Mouse (Mus musculus) adrenal gland, postnatal 14 days (tissue): ENCODE data around the gene Prss30. TPM values are rescaled to one million over a fixed set of nuclear protein-coding genes. Genes with fewer than 3 reads are reported as not detected.
A peak's percentile ranks its signal among the peaks of the same experiment; 100 is the strongest.

Experiments
- DNase-seq: peaks from one replicate; pipeline ENCODE4 v3.0.0; 2021; ENCODE audit warnings: mixed read lengths
- long read RNA-seq, 2 experiments: library from polyadenylated mRNA; stranded (forward); transcript quantifications; one replicate each; pipeline ENCODE4 v2.0.0; 2021
- total RNA-seq: library from RNA; stranded (reverse); gene quantifications from 2 replicates; pipeline ENCODE4 v1.2.3, GENCODE M21; 2021

Gene Prss30
- total RNA-seq = 0.34 and 0.37 TPM in 2 replicates
- long read RNA-seq, experiment 1, partial matches to known transcripts = 0 of 1 reads
- long read RNA-seq, experiment 1, other reads (novel, unspliced or antisense) = 1 of 1 reads
- long read RNA-seq, experiment 2 = 0 reads

DNA sequence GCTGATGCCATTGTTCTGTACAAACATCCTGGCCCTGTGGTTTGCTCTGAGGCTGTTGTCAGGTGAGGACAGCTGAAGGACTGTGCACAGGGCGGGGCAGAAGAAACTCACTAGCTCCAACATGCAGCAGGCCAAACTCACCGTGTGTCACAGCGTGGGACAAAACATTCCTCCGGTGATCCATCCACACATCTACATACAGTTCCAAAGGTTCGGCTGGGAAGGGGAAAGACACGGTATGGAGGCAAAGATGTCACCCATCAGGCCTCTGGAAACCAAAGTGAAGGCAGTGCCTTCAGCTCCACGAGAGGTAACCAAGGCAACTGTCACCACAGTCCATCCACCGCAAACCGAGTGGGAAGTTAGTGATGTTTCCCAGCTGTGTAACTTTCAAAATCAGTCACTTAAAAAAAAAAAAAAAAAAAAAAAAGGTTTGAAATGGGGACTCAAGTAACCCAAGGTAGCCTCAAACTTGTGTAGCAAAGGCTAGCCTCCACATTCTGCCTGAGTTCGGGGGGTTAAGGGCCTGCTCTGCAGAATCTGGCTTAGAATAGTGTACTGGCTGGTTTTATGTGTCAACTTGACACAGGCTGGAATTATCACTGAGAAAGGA is at the start of gene Prss30:
Gene Prss30, minus strand, starts transcription at position 270 of the 613 bp plus-strand sequence.
- no peak for DNase-seq

DNA sequence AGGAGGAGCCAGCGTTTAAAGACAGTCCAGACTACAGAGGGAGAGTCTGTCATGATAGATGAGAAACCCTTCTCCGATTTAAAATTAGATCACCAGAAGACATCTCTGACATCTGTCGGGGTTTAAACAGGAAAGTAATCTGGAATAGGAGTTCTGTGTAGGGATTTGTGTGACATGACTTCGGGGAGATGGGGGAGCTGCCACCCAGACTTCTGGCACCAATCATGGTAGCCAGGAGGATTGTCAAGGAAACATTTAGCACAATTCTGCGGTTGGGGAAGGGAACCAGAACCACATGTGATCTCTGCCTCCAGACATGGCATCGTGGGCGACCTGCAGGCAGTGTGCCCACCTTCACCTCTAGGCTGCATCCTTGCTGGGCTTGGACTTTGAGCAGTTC is 49.1 kb upstream of the Prss30 start:
- DNase-seq = no peak

DNA sequence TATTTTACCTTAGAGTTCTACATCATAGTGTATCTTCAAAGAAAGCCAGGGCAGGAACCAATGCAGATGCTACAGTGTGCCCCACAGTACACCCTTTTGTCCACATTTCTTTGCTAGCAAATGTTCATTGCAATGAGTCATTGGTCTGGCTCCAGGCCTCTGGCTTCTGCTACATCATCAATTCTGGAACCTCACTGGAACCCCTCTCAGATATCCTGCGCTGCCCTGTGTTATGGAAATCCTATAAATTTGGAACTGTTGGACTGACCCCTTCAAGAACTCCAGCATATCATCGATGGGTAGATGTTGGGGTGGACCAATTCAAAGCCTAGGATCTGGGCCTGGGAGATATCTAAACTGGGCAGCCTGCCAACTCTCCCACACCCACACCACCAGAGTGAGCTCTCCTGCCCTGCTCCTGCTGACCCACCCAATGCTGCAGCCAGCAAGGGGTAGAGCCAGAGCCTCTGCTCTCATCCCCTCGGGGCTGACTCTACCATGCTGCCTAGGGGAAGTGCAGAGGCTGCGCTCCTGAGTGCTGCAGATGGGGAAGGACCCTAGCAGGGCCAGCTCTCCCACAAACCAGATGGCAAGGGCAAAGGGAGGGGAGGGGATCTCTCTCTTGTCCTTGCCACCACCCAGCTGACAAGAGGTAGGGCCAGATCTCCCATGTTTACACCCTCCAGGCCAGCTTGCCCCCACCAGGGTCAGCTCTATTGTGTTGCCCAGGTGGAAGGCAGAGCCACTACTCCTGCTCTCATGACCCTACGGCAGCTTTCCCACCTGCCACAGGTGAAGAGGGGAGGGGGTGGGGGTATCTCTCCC is 41.2 kb upstream of the Prss30 start:
- DNase-seq = no peak

DNA sequence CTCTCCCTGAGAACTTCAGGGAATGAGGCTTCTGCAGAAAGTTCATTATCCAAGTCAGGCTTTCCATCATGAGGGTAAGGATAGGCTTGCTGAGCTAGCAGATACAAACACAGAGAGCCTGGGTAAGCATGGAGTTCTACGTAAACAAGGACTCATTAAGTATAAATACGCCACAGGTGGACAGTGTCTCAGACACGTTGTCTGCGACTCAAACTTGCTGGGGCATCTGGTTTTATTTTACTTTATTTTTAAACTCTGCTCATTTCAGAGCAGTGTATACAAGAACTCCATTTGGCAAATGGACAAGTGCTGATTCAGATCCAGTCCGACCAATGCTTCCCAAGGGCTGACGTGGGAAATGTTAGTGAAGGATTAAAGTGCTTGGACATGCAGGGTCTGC is 40.3 kb upstream of the Prss30 start:
- no peak for DNase-seq

DNA sequence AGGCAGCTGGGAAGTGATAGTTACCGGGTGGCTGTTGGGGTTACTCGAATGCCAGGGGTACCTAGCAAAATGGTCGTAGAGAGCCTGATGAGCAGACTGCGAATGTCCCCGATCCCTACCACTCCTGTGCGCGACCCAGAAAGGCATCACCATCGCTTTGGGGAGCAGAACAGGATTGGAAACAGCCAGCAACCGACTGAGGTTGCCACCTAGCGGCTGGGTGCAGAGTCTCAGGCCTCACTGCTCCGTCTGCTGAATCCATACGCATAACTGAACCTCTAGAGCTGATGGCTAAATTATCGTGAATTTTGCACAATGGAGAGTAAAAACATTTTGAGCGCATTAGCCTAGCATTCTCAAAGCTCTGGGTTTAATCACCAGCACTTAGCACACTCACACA is 35.4 kb upstream of the Prss30 start:
- DNase-seq = peak; percentile 52

DNA sequence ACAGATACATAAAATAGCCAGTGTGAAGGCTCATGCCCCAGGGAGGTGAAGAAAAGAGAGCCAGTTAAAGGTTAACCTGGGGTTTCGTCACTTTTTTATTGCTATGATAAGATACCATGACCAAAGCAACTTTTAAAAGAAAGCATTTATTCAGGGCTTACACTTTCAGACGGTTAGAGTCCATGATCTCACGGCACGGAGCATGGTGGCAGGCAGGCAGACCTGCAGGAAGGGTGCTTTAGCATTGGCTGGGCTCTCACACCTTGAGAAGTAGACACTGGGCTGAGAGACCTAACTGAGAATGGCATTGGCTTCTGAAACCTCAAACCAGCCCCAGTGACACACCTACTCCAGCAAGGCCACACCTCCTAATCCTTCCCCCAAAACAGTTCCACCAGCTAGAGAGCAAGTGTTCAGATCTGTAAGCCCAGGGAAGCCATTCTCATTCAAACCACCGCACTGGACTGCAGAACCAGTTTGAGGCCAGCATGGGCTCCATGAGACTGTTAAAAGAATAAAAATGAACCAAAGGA is 34.1 kb upstream of the Prss30 start:
- no peak for DNase-seq

DNA sequence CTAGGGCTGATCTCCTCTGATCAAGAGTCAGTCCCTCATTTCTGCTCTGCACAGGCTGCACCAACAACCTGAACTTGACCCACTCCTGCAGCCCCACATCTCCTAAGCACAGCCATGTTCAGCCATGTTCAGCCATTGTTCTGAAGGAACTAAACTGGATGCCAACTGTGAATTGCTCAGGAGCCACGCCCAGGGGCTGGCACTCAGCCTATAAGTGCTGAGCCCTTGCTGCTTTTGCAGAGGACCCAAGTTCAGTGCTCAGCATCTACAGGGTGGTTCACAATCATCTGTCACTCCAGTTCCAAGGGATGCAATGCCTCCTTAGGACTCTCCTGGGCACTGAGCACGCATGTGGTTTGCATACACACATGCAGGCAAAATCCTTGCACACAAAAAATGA is 32.6 kb upstream of the Prss30 start:
- DNase-seq = no peak

DNA sequence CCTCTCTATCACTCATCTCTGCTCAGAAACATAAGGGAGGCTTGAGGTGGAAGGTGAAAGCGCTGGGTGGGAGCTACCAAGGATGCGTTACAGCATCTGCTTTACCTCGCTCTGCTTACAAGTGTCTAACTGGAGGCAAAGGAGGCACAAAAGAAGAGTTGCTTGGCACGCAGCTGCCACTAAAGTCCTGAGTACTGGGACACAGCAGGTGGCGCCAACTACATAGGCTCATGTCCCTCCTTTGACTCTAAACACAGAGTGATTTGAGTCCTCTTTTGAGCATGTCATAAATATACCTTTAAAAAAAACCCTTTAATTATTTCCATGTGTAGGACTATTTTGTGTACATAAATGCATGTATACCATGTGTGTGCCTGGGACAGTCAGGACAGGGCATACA is 29.3 kb upstream of the Prss30 start:
- DNase-seq = peak; percentile 37

DNA sequence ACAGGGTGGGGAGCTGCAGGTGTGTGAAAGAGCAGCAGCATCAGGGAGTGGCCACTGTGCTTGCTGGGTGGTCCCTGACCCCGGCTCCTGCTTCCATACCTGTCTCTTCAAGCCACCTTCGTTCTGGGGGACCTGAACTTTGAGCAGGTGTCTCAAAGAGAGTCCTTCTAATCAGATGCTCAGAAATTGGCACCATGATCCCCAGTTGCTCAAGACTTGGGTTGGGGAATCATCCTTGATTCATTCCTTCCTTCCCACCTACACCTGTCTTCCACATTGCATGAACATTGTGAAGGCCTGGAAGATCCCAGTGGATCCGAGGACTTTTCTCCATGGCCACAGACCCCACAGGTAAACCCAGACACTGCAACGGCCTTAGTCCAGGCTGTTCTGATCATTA is 27.7 kb upstream of the Prss30 start:
- no peak for DNase-seq

DNA sequence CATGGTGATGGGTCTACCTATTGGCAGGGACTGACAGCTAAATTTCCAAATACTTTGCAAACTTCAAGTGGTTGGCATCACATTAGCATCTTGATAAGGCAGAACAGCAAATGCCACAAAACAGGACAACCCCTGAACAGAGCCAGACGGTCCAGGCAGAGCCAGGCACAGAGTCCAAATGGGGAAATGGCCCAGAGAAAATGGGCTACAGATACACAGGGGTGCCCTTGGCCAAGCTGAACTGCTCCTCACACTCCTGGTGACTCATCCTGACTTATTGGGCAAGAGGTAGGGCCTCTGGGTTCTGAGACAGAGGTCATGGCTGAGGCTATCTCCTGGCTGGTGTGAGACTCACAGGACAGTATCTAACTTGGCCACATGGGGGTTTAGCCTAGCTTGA is 27.0 kb upstream of the Prss30 start:
- peak; percentile 78 for DNase-seq

DNA sequence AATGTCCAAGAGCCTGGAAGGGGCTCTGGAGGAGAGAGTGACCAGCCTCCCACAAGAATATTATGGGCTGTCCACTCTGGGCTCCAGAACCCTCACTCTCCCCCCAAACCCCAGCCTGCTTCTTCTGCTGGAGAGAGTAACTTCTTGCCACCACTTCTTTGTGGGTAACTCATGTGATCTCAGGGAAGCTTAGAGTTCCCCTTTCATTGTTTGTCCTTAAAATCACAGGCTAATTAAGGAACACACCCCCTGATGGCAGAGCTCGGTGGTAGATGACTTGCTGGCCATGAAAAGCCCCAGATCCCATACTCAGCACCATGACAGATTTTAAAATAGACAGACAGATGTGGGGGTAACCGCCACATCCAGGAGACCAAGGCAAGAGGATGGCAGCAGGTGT is 26.6 kb upstream of the Prss30 start:
- no peak for DNase-seq

DNA sequence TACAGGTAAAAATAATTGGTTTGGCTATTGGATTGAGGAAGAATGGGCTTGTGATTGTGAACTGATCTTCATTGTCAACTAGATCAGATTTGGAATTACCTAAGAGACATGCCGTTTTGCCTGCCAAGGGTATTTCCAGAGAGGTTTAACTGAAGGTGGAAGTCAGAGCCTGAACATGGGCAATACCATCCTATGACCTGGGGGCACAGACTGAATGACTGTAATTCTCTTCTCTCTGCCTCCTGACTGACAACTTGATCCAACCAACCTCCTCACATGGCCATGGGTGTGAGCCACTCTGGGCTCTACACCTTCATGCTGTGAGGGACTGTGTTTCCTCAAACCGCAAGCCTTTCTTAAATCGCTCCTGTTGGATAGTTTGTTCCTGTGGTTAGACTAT is 24.7 kb upstream of the Prss30 start:
- DNase-seq = no peak

DNA sequence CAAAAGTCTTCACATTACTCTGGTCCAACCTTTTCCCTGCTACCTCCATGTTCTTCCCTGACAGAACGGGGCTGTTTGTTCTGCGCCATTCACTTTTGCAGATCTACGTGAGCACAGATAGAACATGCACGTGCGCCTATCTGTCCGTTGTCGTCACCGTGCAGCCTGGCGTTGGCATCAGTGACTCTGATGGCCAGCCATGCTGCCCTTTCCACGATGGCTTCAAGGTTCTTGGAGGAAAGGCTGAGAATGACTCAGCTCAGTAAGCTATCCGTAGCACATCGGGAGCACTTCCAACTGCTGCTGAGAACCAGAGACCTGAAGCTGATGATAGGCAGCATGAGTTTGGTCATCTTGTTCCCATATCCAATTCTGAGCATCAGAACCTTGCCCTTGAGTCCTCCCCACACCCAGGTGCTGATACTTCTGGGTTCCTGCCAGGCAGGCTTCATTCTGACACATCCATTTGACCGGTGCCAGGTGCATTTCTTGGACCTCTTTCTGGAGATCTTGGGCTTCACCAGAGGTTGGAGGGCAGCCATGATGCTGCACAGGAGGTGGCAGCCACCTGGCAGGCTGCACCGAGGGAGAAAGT is 23.8 kb upstream of the Prss30 start:
- DNase-seq = peak; percentile 68

DNA sequence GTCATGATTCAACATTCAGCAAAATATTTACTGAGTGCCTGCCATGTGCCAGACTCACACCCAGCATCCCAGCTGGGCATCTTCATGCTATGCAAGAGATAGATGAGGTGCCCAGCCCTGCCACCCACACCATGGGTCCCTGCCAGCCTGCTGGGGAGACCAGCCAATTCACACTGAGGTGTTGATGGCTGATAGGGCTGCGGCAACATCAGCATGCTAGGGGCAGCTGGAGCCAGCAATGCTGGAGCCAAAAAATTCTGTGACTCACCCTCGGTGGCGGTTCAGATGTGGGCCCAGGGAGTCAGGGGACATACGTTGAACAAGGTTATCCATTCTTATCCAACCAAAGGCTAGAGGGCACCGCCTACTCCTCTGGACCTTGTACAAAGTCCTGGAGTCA is 20.0 kb upstream of the Prss30 start:
- peak; percentile 75 for DNase-seq

DNA sequence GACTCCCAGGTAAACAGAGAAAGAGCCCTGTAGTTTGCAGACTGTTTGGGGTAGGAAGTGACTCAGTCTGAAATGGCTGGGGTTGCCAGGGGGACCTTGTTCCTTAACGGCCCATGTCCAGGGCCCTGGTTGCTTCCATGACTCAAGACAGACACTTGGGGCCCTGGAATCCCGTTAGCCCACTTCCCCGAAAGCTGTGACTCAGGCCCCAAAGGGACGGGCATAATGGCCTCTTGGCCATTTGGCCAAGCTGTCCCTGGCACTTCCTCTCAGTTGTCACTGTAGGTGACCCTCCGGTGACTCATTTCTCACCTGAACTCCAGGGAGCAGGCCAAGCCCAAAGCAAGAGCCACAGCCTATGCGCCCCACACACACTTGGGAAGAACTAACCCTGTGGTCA is 18.0 kb upstream of the Prss30 start:
- DNase-seq = no peak

DNA sequence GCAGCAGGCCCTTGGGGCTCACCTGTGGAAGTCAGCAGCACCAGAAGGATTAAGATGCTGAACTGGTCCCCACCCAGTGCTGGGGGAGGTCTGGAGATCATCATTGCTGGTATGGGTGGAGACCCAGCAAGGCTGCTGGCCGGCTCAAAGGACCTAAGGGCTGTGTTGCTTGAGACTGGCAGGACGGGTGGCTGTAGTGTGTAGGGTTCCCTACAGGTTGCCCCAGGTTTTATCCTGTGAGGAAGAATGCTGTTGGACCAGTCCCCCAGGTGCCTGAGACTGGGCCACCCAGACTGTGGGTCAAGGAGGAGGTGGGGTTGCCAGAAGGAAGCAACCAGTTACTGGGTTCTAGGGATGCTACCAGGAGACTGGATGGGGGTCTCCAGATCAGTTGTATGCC is 17.5 kb upstream of the Prss30 start, which contains the start of gene Prss22:
Gene Prss22, minus strand, starts transcription at position 200 of the 400 bp plus-strand sequence.
- no peak for DNase-seq

DNA sequence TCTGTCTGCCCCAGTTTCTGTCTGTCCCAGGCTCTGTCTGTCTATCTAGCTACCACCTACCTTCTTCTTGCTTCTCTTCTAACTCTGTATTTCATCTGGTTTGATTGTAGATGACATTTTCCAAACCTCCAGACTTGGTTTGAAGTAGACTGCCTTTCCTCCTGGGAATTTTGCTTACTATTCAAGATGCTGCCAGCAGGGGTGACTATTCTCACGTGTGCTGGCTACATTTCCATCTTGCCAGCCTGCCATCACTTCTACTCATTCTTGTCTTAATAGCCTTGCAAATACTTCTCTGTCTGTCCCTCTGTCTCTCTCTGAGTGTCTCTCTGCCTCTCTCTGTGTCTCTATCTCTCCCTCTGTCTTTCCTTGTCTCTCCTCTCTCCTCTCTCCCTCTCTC is 15.1 kb upstream of the Prss30 start:
- no peak for DNase-seq

DNA sequence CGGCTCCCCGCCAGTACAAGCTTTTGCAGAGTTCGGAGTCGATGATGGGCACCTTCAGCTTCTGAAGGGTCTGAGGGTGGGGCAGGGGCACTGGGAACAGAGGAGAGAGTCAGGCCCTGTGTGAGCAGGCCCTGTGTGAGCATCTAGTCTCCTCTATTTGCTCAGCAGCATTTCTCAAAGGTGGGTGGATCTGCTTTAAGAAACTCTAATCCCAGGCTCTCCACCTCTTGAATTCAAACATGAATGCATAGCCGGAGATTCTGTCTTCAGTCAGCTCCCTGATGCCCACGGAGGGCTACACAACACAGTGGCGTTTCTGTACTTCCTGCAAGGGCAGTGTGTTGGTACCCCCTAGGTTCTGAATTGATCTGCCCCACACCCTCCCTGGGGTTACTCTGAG is 14.3 kb upstream of the Prss30 start:
- no peak for DNase-seq

DNA sequence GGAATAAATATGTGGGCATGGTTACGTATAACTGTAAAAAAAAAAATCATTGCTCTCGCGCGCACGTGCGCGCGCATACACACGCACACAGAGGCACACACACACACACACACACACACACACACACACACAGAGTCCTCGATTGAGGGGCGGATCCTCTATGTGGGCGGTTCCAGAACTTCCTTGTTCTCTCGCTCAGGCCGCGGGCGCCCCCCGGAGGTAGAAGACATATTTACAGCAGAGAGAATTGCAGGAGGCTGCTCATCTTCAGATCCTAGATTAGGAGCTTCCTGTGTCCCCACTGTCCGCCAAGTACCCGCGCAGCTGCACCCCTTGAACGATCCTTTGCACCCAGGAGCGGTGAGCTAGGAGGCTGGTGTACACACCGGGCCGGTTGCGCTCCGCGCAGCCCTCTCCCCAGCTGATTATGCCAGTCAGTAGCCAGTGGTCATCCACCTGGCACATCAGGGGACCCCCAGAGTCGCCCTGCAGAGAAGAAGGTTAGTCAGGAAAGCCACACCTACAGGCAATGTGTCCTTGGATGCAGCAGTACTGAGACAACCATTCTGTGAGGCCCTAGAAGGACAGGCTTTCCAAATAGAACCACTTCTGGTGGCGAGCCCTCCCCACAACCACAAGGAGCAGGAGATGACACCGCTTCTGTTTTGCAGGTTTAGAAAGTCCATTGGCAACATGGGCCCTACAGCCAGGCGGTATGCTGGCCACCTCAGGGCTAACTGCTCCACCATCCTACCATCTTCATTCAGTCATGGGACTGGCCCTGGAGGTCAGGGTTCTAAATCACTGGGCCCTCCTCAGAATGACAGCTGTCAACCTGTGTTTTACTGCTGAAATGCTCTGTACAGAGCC is 13.4 kb upstream of the Prss30 start:
- DNase-seq = peak; percentile 97

DNA sequence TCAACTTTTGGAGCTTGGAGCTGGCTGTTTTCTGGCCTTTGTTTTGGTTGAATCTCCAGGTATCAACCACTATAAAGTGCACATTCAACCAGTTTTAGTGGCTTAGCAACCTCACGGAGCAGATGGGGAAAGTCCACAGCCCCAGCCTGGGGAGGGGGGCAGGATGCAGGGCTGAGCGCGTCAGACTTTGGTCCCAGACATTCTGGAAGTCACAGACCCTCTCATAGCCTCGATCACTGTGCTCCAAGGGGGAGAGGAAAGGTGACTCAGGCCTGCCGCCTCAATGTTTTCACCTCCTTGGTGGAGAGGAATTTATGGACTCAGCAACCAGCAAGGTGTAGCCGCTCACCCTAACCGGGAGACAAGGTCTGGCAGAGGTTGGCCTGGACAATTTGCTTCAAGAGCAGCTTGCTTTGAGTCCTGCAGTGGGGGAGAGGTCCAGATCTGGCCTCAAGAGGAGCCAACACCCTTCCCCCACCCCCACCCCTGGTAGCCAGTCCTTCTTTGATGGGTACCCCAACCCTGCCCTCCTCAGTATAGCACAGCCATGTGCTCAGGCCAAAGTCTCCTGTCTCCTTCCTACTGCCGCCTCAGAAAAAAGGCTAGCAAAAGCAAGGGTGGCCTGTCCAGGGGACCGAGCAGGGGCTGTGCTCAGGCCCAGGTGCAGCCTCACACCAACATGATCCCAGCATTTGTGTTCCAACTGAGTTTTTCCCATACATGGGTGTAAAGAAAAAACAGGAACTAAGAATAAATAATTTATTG is 12.6 kb upstream of the Prss30 start:
- no peak for DNase-seq

DNA sequence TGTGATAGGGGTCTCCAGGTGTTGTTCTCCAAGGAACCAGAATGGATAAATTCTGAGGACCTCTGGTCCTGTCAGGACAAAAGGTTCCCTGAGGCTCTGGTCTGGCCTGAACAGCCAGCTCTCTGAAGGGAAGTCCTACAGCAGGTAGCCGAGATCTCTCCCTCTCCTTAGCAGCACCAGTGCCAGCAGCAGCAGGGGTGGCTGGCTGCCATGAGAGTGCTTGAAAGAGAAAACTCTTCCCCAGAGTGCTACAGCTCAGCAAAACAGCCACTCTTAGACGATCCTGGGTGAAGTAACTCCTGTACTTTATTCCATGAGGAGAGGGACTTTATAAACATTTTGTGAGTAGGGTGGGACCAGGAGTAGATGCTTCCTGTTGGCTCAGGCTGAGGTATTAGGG is 9.4 kb upstream of the Prss30 start:
- peak; percentile 21 for DNase-seq
